Mouse (Mus musculus) embryonic fibroblast, embryonic 13.5 days (primary cell): ENCODE results near the gene Ece2.

Experiments
- CTCF ChIP-seq: IDR thresholded peaks from 2 replicates; pipeline ENCODE4 v1.5.1; 2011; ENCODE audit warnings: mild to moderate bottlenecking, control low read depth, low read length, moderate library complexity, borderline replicate concordance; ENCODE audit not compliant: insufficient read depth
- POLR2A ChIP-seq: IDR thresholded peaks from 2 replicates; pipeline ENCODE4 v1.6.1; 2011; ENCODE audit warnings: low read depth, mild to moderate bottlenecking, control low read depth, low read length, moderate library complexity

GRCm38 (mm10) chr16:20677974-20678675, 48.5 kb downstream of the Ece2 start:
- TF ChIP-seq POLR2A (no peak), CTCF (no peak)
